Mouse (Mus musculus) regulatory T cell (primary cell): Measurements from ENCODE around the gene Lgals4.

Experiments used
- in situ Hi-C: fragments of 300-600 bp; cut with MboI, MseI; formaldehyde crosslinking; loops from one replicate; pipeline ENCODE4 v1.15.1; 2025; ENCODE audit warnings: high pct_unique_total_duplicates

Lgals4 gene

DNA sequence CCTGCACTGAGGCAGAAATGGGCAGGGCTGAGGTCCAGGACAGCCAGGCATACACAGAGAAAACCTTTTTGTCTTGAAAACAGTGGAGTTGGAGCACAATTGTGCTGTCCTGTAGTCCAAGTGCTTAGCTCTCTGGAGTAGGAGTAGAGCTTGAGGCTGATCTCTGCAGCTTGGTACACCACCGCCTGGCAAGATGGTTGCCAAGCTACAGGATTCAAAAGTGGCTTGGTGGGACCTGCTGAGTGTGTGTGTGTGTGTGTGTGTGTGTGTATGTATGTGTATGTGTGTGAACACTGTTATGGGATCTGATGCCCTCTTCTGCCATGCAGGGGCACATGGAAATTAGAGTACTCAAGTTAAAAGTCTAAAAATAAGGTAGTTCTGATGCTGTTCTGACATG is 11.1 kb upstream of the Lgals4 start:
- in situ Hi-C loops, result no loop called here

GRCm38 (mm10) chr7:28822993-28823903 is 10.4 kb upstream of the Lgals4 start:
- in situ Hi-C loops, result no loop called here

GRCm38 (mm10) chr7:28823932-28824331 is 9.7 kb upstream of the Lgals4 start:
- in situ Hi-C loops, result no loop called here

DNA sequence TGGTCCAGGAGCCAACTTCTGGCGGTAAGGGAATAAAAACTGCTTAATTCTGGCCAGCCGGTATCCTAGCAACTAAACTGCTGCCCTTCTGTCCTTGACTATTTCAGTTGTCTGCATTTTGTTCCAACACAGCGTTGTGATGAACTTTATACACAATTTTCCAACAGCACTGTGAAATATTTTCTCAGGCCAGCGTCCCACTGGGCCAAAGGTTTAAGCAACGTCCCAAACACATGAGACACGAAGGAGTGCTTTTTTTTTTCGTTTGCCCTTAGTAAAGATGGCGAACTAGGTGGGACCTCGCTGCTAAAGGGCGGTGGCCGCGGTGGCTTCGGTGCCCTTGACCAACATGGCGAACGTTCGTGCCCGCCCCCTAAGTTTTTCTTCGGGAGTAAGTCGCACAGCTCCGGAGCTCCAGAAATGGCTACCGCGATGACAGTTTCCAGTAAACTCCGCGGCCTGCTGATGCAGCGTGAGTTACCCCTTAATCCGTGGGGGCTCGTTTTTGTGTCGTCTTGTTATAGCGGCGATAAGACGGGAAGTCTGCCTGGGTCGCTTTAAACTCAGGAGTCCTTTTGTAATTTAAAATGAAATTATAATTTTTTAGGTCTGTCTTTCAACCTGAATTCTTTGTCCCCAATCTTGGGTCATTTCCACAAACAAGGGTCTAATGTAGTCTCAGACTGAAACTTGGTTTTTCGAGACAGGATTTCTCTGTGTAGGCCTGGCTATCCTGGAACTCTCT is 8.5 kb upstream of the Lgals4 start, which contains the start of gene Ech1:
Gene Ech1, plus strand, starts transcription at position 277 of the 745 bp plus-strand sequence.
- in situ Hi-C loops, result no loop called here

GRCm38 (mm10) chr7:28825686-28826401 is 7.8 kb upstream of the Lgals4 start:
- in situ Hi-C loops, result no loop called here

DNA sequence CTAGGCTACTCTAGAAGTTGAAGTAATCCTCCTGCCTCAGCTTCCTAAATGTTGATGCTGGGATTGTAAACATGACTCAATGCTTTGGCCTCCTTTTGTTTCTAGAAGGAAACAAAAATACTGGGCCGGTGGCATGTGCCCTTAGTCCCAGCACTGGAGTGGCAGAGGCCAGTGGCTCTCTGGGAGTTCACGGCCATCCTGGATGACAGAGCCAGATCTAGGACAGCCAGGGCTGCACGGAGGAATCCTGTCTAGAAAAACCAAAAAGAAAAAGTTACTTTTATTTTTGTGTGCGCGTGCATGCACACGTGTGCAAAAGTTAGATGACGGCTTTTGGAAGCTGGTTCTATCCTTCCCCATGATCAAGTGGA is 7.3 kb upstream of the Lgals4 start:
- in situ Hi-C loops, result no loop called here

DNA sequence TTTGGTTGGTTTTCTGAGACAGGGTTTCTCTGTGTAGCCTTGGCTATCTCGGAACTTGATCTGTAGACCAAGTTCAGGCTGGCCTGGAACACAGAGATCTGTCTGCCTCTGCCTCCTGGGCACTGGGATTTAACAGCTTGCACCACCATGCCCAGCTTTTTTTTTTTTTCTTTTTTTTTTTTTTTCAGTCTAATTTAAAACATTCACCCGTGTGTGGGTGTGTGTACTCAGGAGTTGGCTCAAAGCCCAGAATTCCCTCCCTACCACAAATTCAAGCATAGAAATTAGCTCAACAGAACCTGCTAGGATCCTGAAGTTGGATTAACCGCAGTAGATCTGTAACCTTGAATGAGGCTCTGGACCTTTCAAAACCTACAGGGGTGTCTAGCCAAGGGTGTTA is 6.3 kb upstream of the Lgals4 start:
- in situ Hi-C loops, result no loop called here

DNA sequence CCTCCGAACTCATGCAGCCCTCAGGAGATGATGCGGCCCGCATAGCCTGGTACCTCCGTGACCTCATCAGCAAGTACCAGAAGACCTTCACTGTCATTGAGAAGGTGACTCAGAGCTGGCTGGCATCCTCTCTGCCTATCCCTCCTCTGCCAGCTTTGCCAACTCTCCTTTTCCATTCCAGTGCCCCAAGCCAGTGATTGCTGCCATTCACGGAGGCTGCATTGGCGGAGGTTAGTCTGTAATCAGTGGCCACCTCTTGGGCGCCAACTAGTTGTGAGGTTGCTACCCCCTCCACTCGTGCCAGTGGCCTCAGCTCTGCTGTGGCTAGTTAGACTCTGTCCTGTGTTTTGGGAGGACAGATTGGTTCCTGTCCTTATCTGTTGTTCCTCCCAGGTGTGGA is 3.8 kb upstream of the Lgals4 start:
- in situ Hi-C loops, result no loop called here

- in situ Hi-C loops, result no loop called here
Measured at GRCm38 (mm10) chr7:28830981-28831380, 2.7 kb upstream of the Lgals4 start.

- in situ Hi-C loops, result no loop called here
Measured at GRCm38 (mm10) chr7:28831411-28832125, 2.1 kb upstream of the Lgals4 start.

- in situ Hi-C loops, result no loop called here
Measured at GRCm38 (mm10) chr7:28832137-28832536, 1.5 kb upstream of the Lgals4 start.

DNA sequence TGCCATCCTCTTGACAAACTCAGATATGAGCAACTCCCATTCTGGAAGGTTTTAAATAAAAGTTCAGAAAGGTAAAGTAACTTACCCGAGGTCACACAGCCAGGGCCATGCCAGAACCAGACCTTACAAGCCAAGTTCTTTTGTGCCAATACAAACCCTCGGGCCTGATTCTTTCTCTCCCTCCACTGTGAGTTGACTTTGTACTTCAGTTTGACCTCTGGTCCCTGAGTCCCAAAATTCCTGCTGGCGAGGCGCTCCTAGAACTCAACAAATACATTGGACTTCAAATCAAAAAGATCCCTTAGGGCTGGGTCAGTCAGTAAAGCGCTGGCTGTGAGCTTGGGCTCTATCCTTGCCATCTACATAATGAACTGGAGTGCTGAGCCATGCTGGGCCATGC is 3.3 kb downstream of the Lgals4 start:
- in situ Hi-C loops, result no loop called here

DNA sequence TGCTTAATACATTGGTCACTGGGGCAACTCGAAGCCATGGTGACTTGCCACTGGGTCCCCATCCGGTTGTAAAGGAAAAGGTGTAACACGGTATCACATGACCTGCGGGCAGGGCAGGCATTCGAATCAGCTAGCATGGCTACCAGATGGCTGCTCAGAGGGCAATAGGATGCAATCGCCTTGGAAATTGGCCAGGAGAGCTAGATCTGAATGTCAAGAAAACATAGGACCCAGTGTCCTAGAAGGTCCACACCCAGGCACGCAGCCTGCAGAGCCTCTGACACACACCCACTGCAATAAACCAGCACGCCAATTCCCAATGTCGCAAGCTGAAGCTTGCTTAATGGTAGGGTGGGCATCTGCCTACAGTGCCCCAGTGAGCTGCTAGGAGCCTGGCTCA is 4.7 kb downstream of the Lgals4 start:
- in situ Hi-C loops, result no loop called here

DNA sequence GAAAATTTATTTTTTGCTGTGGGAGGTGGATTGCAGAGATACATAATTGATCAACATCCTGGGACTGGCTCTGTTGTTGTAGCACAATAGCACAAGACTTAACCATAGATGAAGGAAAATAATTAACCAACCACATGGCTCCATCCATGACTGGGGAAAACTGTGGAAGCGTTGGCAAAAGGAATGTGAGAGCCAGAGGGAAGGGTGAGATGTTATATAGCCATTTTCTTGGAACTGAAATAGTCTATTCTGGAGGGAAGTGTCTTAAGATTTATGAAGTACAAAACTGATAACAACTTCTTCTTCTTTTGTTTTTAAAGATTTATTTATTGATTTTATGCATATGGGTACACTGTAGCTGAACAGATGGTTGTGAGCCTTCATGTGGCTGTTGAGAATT is 13.6 kb downstream of the Lgals4 start:
- in situ Hi-C loops, result loop anchor here (10.0 kb wide), 1 partner anchor 1472 kb away; no protein-coding TSS in a partner anchor

DNA sequence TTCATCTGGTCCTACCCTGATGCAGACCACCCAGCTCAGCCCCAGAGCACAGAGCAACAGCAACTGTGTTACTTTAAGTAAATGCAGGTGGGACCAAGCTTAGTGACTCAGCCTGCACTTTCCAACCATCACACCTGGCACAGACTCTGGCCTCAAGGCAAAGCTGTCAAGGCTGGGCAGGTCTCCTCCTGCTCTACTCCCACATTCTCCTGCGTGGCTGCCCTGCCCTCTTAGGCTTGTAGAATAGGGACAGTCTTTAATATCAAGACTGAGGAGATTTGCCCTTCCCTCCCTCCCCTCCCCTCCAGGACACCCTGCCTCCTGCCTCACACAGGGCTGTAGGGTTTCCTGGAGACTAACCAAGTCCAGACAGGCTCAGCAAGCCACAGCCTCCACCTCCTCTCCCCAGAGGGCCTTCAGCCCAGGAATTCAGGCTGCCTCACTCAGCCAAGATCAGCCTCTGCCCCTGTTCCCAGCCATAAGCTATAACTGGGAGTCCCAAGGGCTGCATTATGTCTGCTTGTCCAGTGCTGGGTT is 16.1 kb downstream of the Lgals4 start:
- in situ Hi-C loops, result loop anchor here (10.0 kb wide), 1 partner anchor 1475 kb away; no protein-coding TSS in a partner anchor

GRCm38 (mm10) chr7:28850642-28851041 is 17.0 kb downstream of the Lgals4 start:
- in situ Hi-C loops, result no loop called here

GRCm38 (mm10) chr7:28859953-28860352 is 26.3 kb downstream of the Lgals4 start:
- in situ Hi-C loops, result loop anchor here (5.0 kb wide), 1 partner anchor 753 kb away; no protein-coding TSS in a partner anchor

- in situ Hi-C loops, result no loop called here
Measured at GRCm38 (mm10) chr7:28860898-28861297, 27.2 kb downstream of the Lgals4 start.

GRCm38 (mm10) chr7:28862817-28863499 is 29.3 kb downstream of the Lgals4 start:
- in situ Hi-C loops, result no loop called here

DNA sequence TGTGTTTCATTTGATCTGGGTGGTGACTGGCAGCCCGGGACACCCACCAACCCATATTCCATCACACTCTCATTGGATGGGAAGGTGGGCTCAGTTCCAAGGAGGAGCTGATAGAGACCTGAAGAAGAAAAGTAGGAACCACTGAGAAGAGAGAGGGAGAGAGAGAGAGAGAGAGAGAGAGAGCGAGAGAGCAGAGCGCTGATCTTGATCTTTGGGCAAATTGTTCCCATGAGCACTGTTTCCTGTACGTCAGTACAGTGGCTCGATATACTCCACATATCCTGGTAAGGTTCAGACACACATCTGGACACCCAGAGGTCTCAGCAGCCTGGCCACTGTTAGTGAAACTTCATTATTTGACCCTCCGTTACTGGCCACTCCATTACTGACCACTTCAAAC is 29.9 kb downstream of the Lgals4 start, which contains the start of gene Lgals7:
Gene Lgals7, plus strand, starts transcription at position 314 of the 400 bp plus-strand sequence.
- in situ Hi-C loops, result no loop called here
